Mouse (Mus musculus) heart, postnatal 0 days (tissue): ENCODE data around the gene 1700012B07Rik.

Source experiments
- CTCF ChIP-seq: IDR thresholded peaks from 2 replicates; pipeline ENCODE4 v1.5.1; 2016; ENCODE audit warnings: antibody characterized with exemption, control low read depth, low read depth
- EP300 ChIP-seq: IDR thresholded peaks from 2 replicates; pipeline ENCODE4 v1.6.1; 2016; ENCODE audit warnings: antibody characterized with exemption, low read depth

- TF ChIP-seq CTCF (no peak), EP300 (no peak)
Measured at GRCm38 (mm10) chr11:109875525-109875802, 47.6 kb upstream of the 1700012B07Rik start.
